Mouse (Mus musculus) myocyte (in vitro differentiated cells): Measurements from ENCODE around the gene Pif1. TPM values are rescaled to one million over a fixed set of nuclear protein-coding genes. Genes with fewer than 3 reads are reported as not detected.

ENCODE experiments used
- H3K27me3 ChIP-seq: one replicate; pipeline ENCODE4 v1.6.1; 2011; ENCODE audit not compliant: control insufficient read depth, insufficient read depth, insufficient read length
- H3K36me3 ChIP-seq: one replicate; pipeline ENCODE4 v1.6.1; 2011; ENCODE audit not compliant: control insufficient read depth, insufficient read depth
- H3K4me2 ChIP-seq: one replicate; pipeline ENCODE4 v1.6.1; 2011; ENCODE audit warnings: low read depth, control low read depth
- H3K4me3 ChIP-seq: one replicate; pipeline ENCODE4 v1.5.1; 2011; ENCODE audit warnings: mild to moderate bottlenecking, control low read depth, moderate library complexity
- H3K79me2 ChIP-seq: one replicate; pipeline ENCODE4 v1.6.1; 2011; ENCODE audit not compliant: control insufficient read depth, insufficient read depth
- H3ac ChIP-seq: one replicate; pipeline ENCODE4 v1.6.1; 2011; ENCODE audit not compliant: control insufficient read depth, insufficient read length
- CEBPB ChIP-seq: IDR thresholded peaks from 2 replicates; pipeline ENCODE4 v1.6.1; 2011; ENCODE audit warnings: mild to moderate bottlenecking, moderate library complexity; ENCODE audit not compliant: poor library complexity, insufficient read depth, severe bottlenecking
- E2F4 ChIP-seq: IDR thresholded peaks from one replicate; pipeline ENCODE4 v1.6.1; 2011; ENCODE audit warnings: mild to moderate bottlenecking, control low read depth, moderate library complexity; ENCODE audit not compliant: insufficient read depth
- MAX ChIP-seq: IDR thresholded peaks from one replicate; pipeline ENCODE4 v1.6.1; 2011; ENCODE audit warnings: low read depth, mild to moderate bottlenecking, control low read depth
- MYOD1 ChIP-seq, 3 experiments: IDR thresholded peaks; one replicate each; pipeline ENCODE4 v1.6.1; 2011; ENCODE audit warnings: control low read depth in 2 of 3, low read depth in 2 of 3, mild to moderate bottlenecking in 2 of 3, moderate library complexity in 1 of 3; ENCODE audit not compliant: insufficient read length in 2 of 3, control insufficient read depth in 1 of 3
- MYOG ChIP-seq, 3 experiments: IDR thresholded peaks; one replicate each; pipeline ENCODE4 v1.6.1; 2011; ENCODE audit warnings: control low read depth in 2 of 3, low read depth in 2 of 3, mild to moderate bottlenecking in 2 of 3; ENCODE audit not compliant: insufficient read length in 2 of 3, control insufficient read depth in 1 of 3, insufficient read depth in 1 of 3
- POLR2A ChIP-seq: IDR thresholded peaks from one replicate; pipeline ENCODE4 v1.6.1; 2011; ENCODE audit warnings: low read depth, mild to moderate bottlenecking, control low read depth, moderate library complexity; ENCODE audit not compliant: insufficient read length
- POLR2AphosphoS2 ChIP-seq: IDR thresholded peaks from one replicate; pipeline ENCODE4 v1.6.1; 2011; ENCODE audit warnings: low read depth, control low read depth; ENCODE audit not compliant: insufficient read length
- REST ChIP-seq: IDR thresholded peaks from one replicate; pipeline ENCODE4 v1.6.1; 2011; ENCODE audit warnings: mild to moderate bottlenecking, control low read depth, moderate library complexity; ENCODE audit not compliant: insufficient read depth, insufficient read length
- SRF ChIP-seq: IDR thresholded peaks from one replicate; pipeline ENCODE4 v1.6.1; 2011; ENCODE audit warnings: low read depth; ENCODE audit not compliant: control insufficient read depth, insufficient read length
- TCF12 ChIP-seq: IDR thresholded peaks from one replicate; pipeline ENCODE4 v1.6.1; 2011; ENCODE audit warnings: mild to moderate bottlenecking, control low read depth; ENCODE audit not compliant: poor library complexity, insufficient read depth, severe bottlenecking
- TCF3 ChIP-seq: IDR thresholded peaks from one replicate; pipeline ENCODE4 v1.6.1; 2011; ENCODE audit warnings: low read depth, control low read depth; ENCODE audit not compliant: insufficient read length
- USF1 ChIP-seq: IDR thresholded peaks from one replicate; pipeline ENCODE4 v1.6.1; 2011; ENCODE audit warnings: low read depth, mild to moderate bottlenecking, control low read depth, moderate library complexity
- polyA plus RNA-seq: library from polyadenylated mRNA; unstranded; fragments of >200 nt; fragmentation: generic; extraction: Trizol; gene quantifications from one replicate; pipeline ENCODE4 v1.2.1, GENCODE M21; 2012; ENCODE audit warnings: missing spikeins

The Pif1 gene
- polyA plus RNA-seq, 1 experiment, result 6.9 TPM

GRCm38 (mm10) chr9:65576861-65577510 is 10.0 kb upstream of the Pif1 start:
- H3K4me3 ChIP-seq, result no peak overlapping the region
- H3K36me3 ChIP-seq, result peaks cover 4% of the 10 kb centered on the region
- peaks cover 44% of the 10 kb centered on the region for H3K79me2 ChIP-seq
- no peaks in the 10 kb centered on the region for H3K27me3 ChIP-seq
- no peak for TF ChIP-seq TCF3
- TF ChIP-seq USF1, result no peak
- no peak for TF ChIP-seq REST
- TF ChIP-seq MYOG (IDR thresholded peaks at IDR 0.05; ENCODE audit: control insufficient read depth in 1 of 3, insufficient read depth in 1 of 3, insufficient read length in 2 of 3, low read depth in 2 of 3), result no peak
- TF ChIP-seq POLR2AphosphoS2, result no peak
- TF ChIP-seq POLR2A, result no peak
- no peak for TF ChIP-seq MAX
- no peak for TF ChIP-seq SRF
- TF ChIP-seq MYOD1 (IDR thresholded peaks at IDR 0.05; ENCODE audit: control insufficient read depth in 1 of 3, insufficient read length in 2 of 3, low read depth in 2 of 3), result no peak
- no peak for TF ChIP-seq TCF12
- no peak for TF ChIP-seq E2F4
- no peak for TF ChIP-seq CEBPB
- H3K4me2 ChIP-seq, result peak overlapping the region; percentile 87
- no peak overlapping the region for H3ac ChIP-seq

GRCm38 (mm10) chr9:65577511-65578196 is 9.3 kb upstream of the Pif1 start:
- peaks cover 4% of the 10 kb centered on the region for H3K36me3 ChIP-seq
- H3K79me2 ChIP-seq, result peaks cover 44% of the 10 kb centered on the region
- peak overlapping the region; percentile 70 for H3K4me3 ChIP-seq
- no peak for TF ChIP-seq TCF3
- TF ChIP-seq SRF, result no peak
- TF ChIP-seq E2F4, result no peak
- TF ChIP-seq MAX, result no peak
- TF ChIP-seq MYOG (IDR thresholded peaks at IDR 0.05; ENCODE audit: control insufficient read depth in 1 of 3, insufficient read depth in 1 of 3, insufficient read length in 2 of 3, low read depth in 2 of 3), result no peak
- no peak for TF ChIP-seq REST
- no peak for TF ChIP-seq CEBPB
- no peak for TF ChIP-seq TCF12
- no peak for TF ChIP-seq USF1
- no peak for TF ChIP-seq MYOD1 (IDR thresholded peaks at IDR 0.05; ENCODE audit: control insufficient read depth in 1 of 3, insufficient read length in 2 of 3, low read depth in 2 of 3)
- TF ChIP-seq POLR2AphosphoS2, result no peak
- TF ChIP-seq POLR2A, result no peak
- no peak overlapping the region for H3ac ChIP-seq
- H3K27me3 ChIP-seq, result no peaks in the 10 kb centered on the region
- H3K4me2 ChIP-seq, result peak overlapping the region; percentile 87

- Histone ChIP-seq H3K27me3 (no peaks in the 10 kb centered on the region), H3K4me2 (peak overlapping the region; percentile 87), H3K79me2 (peaks cover 44% of the 10 kb centered on the region), H3K4me3 (peak overlapping the region; percentile 70), H3K36me3 (peaks cover 4% of the 10 kb centered on the region), H3ac (peak overlapping the region; percentile 67)
- TF ChIP-seq POLR2AphosphoS2, result no peak
Observed at GRCm38 (mm10) chr9:65578801-65579249, 8.1 kb upstream of the Pif1 start.

- Histone ChIP-seq H3K36me3 (peaks cover 4% of the 10 kb centered on the region), H3ac (peak within 1 kb of the TSS; percentile 67), H3K4me3 (peak within 1 kb of the TSS; percentile 70), H3K27me3 (no peaks in the 10 kb centered on the region), H3K4me2 (peak within 1 kb of the TSS; percentile 99), H3K79me2 (peaks cover 44% of the 10 kb centered on the region)
- TF ChIP-seq MYOD1 (IDR thresholded peaks at IDR 0.05; ENCODE audit: control insufficient read depth in 1 of 3, insufficient read length in 2 of 3, low read depth in 2 of 3), result no peak
- no peak for TF ChIP-seq TCF3
- TF ChIP-seq TCF12, result no peak
- TF ChIP-seq E2F4, result no peak
- no peak for TF ChIP-seq CEBPB
- TF ChIP-seq USF1, result no peak
- TF ChIP-seq MAX, result no peak
- TF ChIP-seq POLR2A, result peak; percentile 79
- TF ChIP-seq POLR2AphosphoS2, result peak; percentile 75
- no peak for TF ChIP-seq SRF
- TF ChIP-seq MYOG (IDR thresholded peaks at IDR 0.05; ENCODE audit: control insufficient read depth in 1 of 3, insufficient read depth in 1 of 3, insufficient read length in 2 of 3, low read depth in 2 of 3), result no peak
- TF ChIP-seq REST, result no peak
Observed at GRCm38 (mm10) chr9:65579781-65580371, 7.1 kb upstream of the Pif1 start, which contains the start of gene Plekho2. Gene Plekho2, minus strand, starts transcription at chr9:65580040.
